Mouse (Mus musculus): Measurements from ENCODE around the gene Doc2a.

The Doc2a gene

DNA sequence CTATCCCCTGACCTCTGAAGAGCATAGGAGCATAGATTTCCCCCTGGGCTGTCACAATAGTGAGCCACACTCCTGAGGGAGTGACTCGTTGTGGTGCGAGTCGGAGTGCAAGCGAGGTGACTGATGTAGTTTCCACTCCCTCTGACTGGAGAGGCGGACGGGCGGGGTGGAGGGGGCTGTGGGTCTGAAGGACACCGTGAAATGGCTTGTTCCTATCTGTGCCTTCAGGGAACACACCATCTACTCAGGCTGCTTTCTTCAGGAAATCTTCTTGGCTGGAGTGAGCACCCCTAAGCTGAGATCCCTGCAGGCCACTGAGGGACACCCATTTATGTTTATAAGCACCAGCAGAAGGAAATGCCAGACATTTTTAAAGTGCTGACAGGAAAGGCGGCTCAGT is 24.5 kb upstream of the Doc2a start:
- 0 out of 2 replicates have a peak, but pooled peaks have one; percentile 9 for ATAC-seq (ENCODE audit: insufficient number of reproducible peaks, low FRiP score, low TSS enrichment)

DNA sequence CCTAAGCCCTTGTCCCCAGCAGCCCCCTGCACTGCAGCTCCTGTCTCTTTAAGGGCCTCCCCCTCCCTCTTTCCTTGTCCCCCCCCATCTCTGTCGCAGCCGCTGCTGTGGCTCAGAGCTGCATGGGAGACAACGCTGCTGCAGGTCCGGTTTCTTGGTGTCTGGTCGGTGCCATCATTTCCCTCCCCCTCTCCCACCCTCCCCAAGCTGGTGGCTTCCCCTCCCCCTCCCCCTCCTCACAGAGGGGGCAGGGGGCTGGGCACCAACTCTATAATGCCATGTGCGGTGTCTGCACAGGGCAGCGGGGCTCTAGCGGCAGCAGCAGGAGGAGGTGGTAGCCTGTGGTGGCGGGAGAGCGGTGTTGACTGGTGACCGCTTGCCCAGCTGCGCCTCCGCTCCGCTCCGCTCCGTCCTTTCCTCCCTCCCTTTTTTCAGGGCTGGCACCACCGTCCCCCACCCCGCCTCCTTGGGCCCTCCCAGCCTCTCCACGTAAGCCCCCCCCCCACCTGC is 24.0 kb upstream of the Doc2a start:
- ATAC-seq (ENCODE audit: insufficient number of reproducible peaks, low FRiP score, low TSS enrichment): 0 out of 2 replicates have a peak, but pooled peaks have one; percentile 7

DNA sequence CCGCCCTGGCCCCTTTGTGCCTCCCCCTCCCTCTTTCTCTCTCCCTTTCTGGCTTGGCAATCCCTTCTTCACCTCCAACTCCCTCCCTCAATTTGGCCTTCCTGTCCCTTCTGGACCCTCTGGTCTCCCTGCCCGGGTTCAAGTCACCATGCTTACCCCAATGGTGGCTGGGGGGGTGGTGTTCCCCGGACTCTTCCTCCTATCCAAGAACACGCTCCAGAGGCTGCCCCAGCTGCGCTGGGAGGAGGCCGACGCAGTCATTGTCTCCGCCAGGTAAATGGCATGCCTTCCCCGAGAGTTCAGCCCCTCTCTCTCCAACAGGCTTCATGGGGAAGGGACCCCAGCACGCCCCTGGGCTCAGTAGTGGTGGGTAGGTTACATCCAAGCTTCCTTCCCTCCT is 23.3 kb upstream of the Doc2a start:
- ATAC-seq (ENCODE audit: insufficient number of reproducible peaks, low FRiP score, low TSS enrichment): no peak

- ATAC-seq (ENCODE audit: insufficient number of reproducible peaks, low FRiP score, low TSS enrichment): no peak
Measured at GRCm38 (mm10) chr7:126825403-126825802, 21.8 kb upstream of the Doc2a start.

DNA sequence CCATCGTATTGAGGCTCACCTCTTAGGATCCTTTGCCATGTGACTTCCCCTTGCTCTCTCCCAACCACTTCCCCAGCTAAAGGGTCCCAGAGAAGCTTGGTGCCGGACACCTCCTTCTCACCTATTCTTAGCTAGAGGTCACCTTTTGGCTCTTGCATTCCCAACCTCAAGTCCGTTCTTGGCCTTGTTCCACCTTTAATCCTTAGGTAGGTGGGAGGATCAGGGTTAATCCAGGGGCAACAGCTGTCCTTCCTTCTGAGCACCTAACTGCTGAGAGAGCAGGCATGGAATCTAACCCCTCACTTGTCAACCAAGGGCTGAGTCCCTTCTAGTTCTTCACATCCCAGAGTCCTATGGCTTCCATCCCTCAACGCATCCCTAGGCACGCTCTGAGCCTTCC is 21.3 kb upstream of the Doc2a start:
- no peak for ATAC-seq (ENCODE audit: insufficient number of reproducible peaks, low FRiP score, low TSS enrichment)

GRCm38 (mm10) chr7:126831539-126831938 is 15.7 kb upstream of the Doc2a start, which contains the start of gene 4930451I11Rik:
4930451I11Rik (minus strand) TSS chr7:126831639.
- ATAC-seq (ENCODE audit: insufficient number of reproducible peaks, low FRiP score, low TSS enrichment): no peak

- ATAC-seq (ENCODE audit: insufficient number of reproducible peaks, low FRiP score, low TSS enrichment): peak; percentile 79; the same call in 1 of the 2 replicates
Measured at GRCm38 (mm10) chr7:126832036-126832598, 15.1 kb upstream of the Doc2a start.

DNA sequence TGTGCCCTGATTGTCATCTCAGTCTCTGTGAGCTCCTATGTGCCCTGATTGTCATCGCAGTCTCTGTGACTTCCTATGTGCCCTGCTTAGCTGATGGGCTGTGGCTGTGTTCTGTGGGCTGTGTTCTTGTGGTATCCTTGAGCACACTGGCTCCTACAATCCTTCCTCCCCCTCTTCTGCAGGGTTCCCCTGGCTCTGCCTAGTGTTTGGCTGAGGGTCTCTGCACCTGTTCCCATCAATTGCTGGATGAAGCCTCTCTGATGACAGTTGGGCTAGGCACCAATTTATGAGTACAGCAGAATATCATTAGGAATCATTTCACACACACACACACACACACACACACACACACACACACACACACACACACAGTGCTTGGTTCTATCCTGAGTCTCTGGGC is 13.9 kb upstream of the Doc2a start:
- ATAC-seq (ENCODE audit: insufficient number of reproducible peaks, low FRiP score, low TSS enrichment): no peak

DNA sequence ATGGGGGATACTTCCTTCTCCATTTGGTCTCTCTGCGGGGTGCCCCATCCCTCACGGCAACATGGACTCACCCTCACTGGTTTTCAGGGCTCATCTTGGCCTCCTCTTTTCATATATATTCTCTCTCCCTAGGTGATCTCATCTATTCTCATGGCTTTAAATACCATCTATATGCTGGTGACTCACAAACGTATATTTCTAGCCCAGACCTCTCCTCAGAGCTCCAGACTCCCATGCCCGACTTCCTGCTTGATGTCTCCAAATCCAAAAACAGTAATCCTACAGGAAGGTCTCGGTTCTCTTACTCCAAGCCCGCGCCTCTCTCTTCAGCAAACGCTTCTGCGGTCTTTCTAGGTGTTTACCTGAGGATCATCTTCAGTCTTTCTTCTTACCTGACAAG is 3.9 kb upstream of the Doc2a start:
- no peak for ATAC-seq (ENCODE audit: insufficient number of reproducible peaks, low FRiP score, low TSS enrichment)

- ATAC-seq (ENCODE audit: insufficient number of reproducible peaks, low FRiP score, low TSS enrichment): no peak
Measured at GRCm38 (mm10) chr7:126845516-126845915, 1.7 kb upstream of the Doc2a start.

DNA sequence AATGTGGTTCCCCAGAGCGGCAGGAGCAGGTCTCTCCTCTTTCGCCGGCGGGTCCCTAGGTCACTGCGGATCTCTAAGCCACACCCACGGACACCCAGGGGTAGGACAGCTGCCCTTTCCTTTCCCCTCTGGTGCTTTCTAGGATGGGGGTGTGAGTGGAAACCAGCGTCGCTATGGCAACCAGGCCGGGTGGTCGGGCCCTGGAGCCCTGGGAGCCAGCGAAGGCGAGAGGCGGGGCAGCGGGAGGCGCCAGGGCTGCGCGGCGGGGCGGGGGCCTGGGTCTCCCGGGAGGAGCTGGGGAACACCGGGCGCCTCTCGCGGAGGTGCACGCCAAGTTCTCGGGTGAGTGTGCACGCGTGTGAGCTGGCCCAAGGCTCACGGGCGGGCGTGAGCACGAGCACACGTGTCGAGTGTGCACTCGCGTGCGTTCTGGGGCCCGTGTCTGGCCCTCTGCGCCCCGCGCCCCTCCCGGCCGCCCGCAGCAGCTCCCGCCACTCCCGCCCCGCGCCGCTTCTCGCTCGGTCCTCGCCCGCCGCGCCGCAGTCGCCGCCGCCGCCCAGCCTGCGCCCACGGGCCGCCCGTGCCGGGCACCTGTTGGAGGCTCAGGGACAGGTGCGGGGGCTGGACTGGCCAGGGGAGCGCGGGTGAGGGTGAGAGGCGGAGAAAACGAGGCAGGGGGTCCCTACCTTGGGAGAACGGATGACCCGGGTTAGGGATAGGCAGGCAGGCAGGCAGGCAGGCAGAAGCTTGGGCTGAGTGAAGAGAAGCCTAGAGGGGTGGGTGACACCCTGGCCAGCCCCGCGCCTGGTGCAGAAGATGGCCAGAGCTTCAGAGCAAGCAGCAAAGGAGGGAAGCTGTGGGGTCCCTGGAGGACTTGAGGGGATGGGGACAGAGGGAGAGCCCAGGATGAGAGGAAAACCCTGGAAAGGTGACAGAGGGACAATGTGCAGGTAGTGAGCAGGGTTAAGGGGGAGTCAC is 494 bp downstream of the Doc2a start:
- ATAC-seq (ENCODE audit: insufficient number of reproducible peaks, low FRiP score, low TSS enrichment): no peak

GRCm38 (mm10) chr7:126848794-126849193 is 1.6 kb downstream of the Doc2a start:
- no peak for ATAC-seq (ENCODE audit: insufficient number of reproducible peaks, low FRiP score, low TSS enrichment)

- no peak for ATAC-seq (ENCODE audit: insufficient number of reproducible peaks, low FRiP score, low TSS enrichment)
Measured at GRCm38 (mm10) chr7:126850161-126850560, 2.9 kb downstream of the Doc2a start.

GRCm38 (mm10) chr7:126851192-126851591 is 4.0 kb downstream of the Doc2a start:
- no peak for ATAC-seq (ENCODE audit: insufficient number of reproducible peaks, low FRiP score, low TSS enrichment)

GRCm38 (mm10) chr7:126853454-126853853 is 6.2 kb downstream of the Doc2a start:
- ATAC-seq (ENCODE audit: insufficient number of reproducible peaks, low FRiP score, low TSS enrichment): no peak

DNA sequence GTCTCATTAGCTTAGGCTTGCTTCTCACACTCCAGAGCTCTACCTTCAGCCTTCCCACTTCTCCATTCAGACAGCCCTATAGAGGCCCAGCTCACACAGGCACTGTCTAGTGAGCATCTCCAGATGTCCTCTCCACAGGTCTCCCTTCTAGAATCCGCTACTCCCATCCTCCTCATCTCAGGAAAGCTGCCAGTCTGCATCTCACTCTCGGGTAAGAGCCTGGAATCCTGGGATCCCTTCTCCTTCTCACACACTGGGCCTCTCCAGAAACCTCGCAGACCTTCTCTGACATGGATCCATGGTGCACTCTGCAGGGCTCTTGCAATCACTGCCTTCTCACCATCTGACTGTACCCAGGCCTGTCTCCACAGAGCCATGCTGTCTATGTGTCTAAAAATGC is 8.4 kb downstream of the Doc2a start:
- no peak for ATAC-seq (ENCODE audit: insufficient number of reproducible peaks, low FRiP score, low TSS enrichment)

GRCm38 (mm10) chr7:126856741-126857420 is 9.7 kb downstream of the Doc2a start:
- ATAC-seq (ENCODE audit: insufficient number of reproducible peaks, low FRiP score, low TSS enrichment): no peak

DNA sequence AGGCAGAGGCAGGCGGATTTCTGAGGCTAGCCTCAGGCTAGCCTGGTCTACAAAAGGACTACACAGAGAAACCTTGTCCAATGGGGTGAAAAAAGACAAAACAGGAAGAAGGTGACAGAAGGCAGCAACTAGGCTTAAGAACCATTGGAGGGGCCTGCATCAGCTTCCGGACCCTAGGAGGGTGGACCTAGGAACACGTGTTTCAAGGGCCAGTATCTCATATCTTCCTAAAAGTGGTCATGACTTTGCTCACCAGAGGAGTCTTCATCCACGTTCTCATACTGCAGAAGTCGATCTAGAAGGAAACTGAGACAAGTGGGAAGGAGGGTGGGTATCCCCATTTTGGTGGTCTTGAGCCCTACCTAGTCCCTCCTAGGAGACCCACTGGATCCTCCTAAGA is 13.8 kb downstream of the Doc2a start:
- no peak for ATAC-seq (ENCODE audit: insufficient number of reproducible peaks, low FRiP score, low TSS enrichment)

DNA sequence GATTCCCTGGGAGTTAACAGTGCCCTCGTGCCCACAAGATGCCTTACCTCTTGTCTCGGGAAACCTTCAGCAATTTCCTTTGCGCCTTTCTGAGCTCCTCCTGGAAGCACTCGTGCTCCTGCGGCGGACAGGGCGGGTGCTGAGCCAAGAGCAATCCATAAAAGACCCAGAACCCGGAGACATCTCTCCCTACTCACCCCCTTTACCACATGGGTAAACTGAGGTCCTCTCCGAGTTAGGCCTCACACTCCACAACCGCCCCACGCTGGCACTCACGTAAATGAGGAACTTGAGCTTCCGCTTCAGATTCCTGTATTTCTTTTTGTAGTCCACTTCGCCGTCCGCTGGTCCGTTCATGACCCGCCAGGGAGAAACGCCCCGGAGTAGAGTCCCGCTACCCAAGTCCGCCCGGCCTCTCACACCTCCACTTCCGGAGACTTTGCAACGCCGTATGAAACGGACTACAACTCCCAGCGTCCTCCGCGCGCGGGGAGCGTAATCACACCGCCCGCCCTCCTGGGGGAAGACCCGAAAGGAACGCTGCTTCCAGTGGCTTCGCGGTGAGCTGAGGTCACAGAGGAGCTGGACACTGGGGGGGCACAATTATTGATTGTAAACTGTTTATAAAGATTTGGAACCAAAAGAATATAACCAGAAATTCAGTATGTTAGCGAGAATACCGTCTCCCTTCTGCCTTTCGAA is 14.4 kb downstream of the Doc2a start, which contains the start of gene Hirip3:
Gene Hirip3 (plus strand): TSS at position 544 of the 702 bp plus-strand sequence.
- ATAC-seq (ENCODE audit: insufficient number of reproducible peaks, low FRiP score, low TSS enrichment): peak; percentile 79; the same call in 1 of the 2 replicates
